Mouse (Mus musculus) hematopoietic stem cell, adult 5-6 weeks (primary cell): ENCODE measurements around the gene Prkch. TPM values are rescaled to one million over a fixed set of nuclear protein-coding genes. Genes with fewer than 3 reads are reported as not detected.

Experiments
- ATAC-seq, 2 experiments: fragments of 125-278 bp in 1 of 2; replicated peaks in 1 of 2; 2 replicates each; pipeline ENCODE4 v1.8.0; 2016 to 2017; ENCODE audit warnings: inconsistent platforms in 2 of 2, mild to moderate bottlenecking in 2 of 2, moderate number of reproducible peaks in 2 of 2, low read depth in 1 of 2, moderate TSS enrichment in 1 of 2; ENCODE audit not compliant: low FRiP score in 2 of 2, poor library complexity in 2 of 2, severe bottlenecking in 2 of 2, insufficient read depth in 1 of 2, low TSS enrichment in 1 of 2
- total RNA-seq: library from RNA; stranded (forward); fragments of 172-1452, 232-1000 nt; gene quantifications from 2 replicates; pipeline ENCODE4 v1.2.3, GENCODE M21; 2017

Prkch gene
- total RNA-seq, 1 experiment from 2014 or later = 36.1 TPM

DNA sequence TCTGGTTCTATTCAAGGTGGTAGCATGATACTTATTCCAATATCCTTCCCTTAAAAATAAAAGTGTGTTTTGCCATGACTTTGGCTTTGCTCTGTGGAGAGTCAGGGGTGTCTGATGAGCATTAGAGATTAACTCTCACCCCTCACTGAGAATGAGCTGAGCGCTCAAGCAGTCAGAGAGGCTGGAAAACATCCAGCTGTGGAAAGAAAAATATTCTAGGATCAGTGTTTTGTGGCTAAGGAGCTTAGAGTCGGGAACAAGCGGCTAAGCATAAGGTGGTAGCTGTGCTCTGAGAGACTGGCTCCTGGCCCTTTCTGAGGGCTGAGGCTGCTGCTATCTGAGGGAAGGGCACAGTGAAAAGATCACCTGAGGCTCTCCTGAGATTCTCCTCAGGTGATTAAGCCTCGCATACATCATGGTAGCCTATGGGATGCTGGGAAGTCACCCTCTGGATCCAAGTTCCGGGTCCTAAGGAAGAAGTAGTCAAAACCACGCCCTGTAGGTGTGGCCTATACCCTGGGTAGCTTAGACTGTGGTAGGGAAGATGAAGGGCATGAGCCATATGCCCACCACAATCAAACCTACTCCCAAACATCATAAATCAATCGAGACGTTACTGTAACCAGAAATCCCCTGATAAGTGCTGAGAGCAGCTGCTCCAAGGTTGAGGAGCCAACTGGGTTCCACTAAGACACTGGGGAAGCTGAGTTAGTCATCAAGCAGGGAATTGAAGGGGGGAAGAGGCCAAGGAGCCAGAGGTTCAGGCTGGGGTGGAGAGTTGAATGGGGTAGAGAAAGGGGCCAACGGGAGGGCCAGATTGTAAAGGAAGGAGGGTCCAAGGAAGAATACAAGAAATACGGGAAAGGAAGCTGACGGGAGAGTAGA, 228.7 kb downstream of the Prkch start:
- no peak for ATAC-seq

DNA sequence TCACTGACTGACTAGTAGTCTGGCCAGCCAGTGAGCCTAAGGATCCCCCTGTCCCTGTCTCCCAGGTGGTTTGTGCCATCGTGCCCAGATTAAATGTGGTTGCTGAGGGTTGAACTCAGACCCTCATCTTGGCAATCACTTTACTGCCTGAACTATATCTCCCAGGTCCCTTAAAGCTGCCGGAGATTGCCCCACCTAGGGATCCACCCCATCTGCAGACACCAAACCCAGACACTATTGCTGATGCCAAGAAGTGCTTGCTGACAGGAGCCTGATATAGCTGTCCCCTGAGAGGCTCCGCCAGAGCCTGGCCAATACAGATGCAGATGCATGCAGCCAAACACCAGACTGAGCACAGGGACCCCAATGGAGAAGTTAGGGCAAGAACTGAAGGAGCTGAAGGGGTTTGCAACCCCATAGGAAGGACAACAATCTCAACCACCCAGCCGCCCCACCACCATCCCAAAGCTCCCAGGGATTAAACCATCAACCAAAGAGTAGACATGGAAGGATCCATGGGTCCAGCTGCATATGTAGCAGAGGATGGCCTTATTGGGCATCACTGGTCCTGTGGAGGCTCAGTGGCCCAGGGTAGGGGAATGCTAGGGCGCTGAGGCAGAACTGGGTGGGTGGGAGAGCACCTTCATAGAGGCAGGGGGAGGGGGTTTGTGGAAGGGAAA, 229.6 kb downstream of the Prkch start:
- ATAC-seq = no peak

DNA sequence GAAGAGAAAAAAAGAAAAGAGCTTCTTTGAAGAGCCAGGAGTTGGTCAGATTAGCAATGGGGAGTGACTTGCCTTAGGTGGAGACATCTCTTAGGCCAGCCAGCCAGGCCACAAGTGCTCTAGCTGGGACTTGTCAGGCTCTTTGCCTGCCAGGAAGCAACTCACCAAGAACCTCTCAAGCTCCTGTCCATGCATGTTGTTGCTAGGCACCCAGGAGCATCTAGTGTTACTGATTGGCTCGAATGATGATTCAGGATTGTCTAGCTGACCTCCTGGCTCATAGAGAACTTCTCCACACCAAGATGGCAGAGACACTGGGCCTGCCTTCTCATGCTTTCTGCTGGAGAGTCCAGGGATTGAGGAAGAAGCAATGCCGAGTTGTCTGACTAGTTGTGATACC, 230.3 kb downstream of the Prkch start:
- ATAC-seq = no peak

DNA sequence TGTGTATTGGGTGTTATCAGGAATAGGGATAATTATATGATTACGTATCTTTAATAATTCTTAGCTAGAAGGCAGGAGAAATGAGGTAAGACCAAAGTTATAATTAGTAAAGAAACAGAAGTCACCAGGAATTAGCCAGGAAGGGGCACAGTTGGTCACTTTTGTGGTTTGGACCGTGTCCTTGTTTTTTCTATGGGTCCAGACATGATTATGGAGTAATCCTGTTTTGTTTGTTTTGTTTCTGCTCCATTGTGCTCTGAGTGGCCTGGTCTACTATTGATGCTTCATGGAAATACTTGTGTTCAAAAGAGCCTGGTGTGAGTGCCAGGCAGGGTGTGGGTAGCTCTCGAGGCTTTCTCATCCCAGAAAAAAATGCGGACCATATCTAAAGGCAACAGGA, 230.9 kb downstream of the Prkch start:
- no peak for ATAC-seq

DNA sequence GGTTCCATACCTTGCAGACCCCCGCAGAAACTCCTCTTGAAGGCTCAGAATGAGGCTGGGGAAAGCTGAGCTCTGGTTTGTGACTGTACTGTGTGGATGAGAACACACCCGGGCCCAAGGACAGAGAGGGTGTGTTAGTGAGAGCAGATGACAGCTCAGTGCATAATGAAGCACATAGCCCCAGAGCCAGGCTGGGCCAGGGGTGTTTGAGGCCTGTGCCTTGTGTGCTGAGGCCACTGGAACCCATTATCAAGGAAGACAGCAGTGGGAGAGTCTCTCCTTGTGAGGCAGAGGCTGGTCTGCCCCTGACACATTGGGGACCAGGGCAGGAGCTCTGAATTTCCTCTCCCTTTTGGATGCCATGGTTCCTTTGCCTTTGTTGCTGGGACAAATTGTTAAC, 231.3 kb downstream of the Prkch start:
- no peak for ATAC-seq

DNA sequence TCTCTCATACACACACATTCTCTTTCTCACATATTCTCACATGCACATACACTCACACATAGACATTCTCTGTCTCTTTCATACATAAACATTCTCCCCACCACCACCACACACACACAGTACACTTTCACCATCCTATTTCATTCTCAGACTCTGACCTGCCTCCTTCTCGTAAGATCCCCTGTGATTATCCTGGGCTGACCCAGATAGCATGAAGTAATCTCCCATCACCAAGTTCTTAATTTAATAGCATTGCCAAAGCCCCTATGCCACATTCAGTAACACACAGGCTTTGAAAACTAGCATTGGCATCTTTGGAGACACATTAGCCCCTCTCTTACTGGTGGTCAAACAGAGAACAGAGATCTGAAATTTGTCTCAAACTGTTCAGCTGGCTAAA, 232.3 kb downstream of the Prkch start:
- no peak for ATAC-seq

DNA sequence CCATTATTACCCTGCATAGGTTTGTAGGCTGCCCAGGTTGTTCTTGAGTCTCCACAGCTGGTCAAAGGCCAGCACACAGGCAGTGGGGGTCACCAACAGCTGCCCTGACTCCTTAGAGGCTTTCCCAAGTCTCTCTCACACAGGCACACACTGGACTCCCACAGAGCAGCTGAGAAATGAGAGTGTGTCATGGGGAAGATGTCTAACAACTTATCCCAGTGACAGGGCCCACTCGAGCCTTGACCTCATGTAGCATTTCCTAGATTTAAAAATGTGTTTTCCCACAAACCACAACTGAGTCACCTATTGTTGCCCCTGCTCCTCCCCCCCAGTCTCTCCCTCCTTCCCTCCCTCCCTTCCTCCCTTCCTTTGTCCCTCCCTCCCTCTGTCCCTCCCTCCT, 234.2 kb downstream of the Prkch start:
- ATAC-seq = no peak

DNA sequence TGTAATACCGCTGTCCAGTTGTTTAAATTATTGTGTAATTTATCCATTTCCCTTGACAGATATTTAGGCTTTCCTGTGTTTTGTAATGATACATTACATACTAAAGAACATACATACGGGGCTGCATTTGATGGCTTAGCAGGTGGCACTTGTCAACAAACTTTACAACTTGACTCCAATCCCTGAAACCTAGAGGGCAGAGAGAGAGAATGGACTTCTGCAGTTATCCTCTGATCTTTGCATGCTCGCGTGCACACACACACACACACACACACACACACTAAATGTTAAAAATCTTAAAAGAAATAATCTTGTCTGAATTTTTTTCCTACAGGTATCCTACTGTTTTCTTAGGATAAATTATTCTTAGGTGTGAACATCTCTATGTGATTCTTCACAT, 236.6 kb downstream of the Prkch start:
- no peak for ATAC-seq

DNA sequence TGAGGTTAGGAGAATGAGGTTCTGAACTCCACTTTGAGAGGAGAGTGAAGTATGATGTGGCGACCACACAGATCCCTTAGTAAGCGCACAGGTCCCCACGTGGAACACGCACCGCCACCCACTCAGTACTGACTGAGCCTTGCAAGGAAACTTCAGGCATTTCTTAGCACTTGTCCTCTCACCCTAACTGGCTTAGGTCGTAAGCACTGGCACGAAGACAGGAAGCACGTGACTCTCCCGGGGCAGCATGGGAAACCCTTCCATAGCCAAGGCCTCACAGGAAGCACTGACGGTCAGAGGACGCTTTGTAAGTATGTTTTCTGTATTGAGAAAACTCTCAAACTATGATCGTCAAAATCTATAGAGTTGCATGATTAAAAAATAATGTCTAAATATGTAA, 237.7 kb downstream of the Prkch start:
- ATAC-seq = no peak

DNA sequence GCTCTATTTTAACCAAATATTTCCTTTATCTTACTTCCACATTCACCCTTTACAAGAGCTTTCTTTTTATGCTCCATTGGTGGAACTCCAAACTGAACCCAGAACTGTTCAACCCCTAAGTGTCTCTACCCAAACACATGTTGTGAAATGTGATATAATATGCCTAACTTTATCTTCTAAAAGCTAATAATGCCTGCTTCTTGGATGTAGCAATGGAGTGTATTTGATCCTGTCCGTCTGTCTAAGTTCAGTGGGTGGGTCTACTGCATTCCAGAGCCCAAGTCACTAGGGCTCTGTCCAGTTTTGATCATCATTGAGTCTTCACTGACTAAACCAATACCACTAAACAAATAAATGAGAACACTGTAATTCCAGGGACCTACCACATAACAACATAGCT, 240.2 kb downstream of the Prkch start:
- ATAC-seq = no peak

Other genes starting within 250 kb of the Prkch start
- not detected in 2 replicates for gene Tmem30b, start 38.4 kb upstream of the Prkch start, total RNA-seq